Mouse (Mus musculus) lung, postnatal 14 days (tissue): ENCODE measurements around the gene N4bp3.

Experiments used
- DNase-seq: peaks from one replicate; pipeline ENCODE4 v3.0.0; 2021

N4bp3 gene

GRCm38 (mm10) chr11:51594715-51595350 is 55.8 kb downstream of the N4bp3 start:
- no peak for DNase-seq

- DNase-seq = no peak
These were observed 56.8 kb downstream of the N4bp3 start for GRCm38 (mm10) chr11:51593849-51594248.

GRCm38 (mm10) chr11:51593368-51593767 is 57.3 kb downstream of the N4bp3 start:
- DNase-seq = no peak
